Mouse (Mus musculus) kidney, postnatal 0 days (tissue): ENCODE results near the gene Maco1. TPM values are rescaled to one million over a fixed set of nuclear protein-coding genes. Genes with fewer than 3 reads are reported as not detected.
"Not testable (repeated sequence)": the region's sequence is repeated elsewhere in the genome, so short reads cannot be mapped to it uniquely, and the experiment has no call there.

Source experiments
- ATAC-seq: fragments of 200-750 bp; cut with Nextera tagmentation; replicated peaks from 2 replicates; pipeline ENCODE4 v1.8.0; 2017; ENCODE audit warnings: low read depth, moderate number of reproducible peaks, moderate TSS enrichment, moderate library complexity; ENCODE audit not compliant: low FRiP score
- DNase-seq: peaks from one replicate; pipeline ENCODE4 v3.0.0-alpha.2; 2016; ENCODE audit warnings: low spot score
- H3K27ac ChIP-seq: fragments of 300-500 bp; sonication (generic); 2 replicates; pipeline ENCODE4 v1.5.1; 2014; ENCODE audit warnings: mild to moderate bottlenecking
- H3K27me3 ChIP-seq: fragments of 300-500 bp; sonication (generic); 2 replicates; pipeline ENCODE4 v1.6.1; 2014; ENCODE audit warnings: low read length, mixed read lengths; ENCODE audit not compliant: insufficient read depth
- H3K36me3 ChIP-seq: fragments of 300-500 bp; sonication (generic); 2 replicates; pipeline ENCODE4 v1.6.1; 2014; ENCODE audit warnings: low read length, mixed read lengths; ENCODE audit not compliant: insufficient read depth
- H3K4me1 ChIP-seq: fragments of 300-500 bp; sonication (generic); replicated peaks from 2 replicates; pipeline ENCODE4 v1.6.1; 2014; ENCODE audit warnings: antibody characterized with exemption, low read length, mixed read lengths; ENCODE audit not compliant: insufficient read depth
- H3K4me2 ChIP-seq: fragments of 300-500 bp; sonication (generic); 2 replicates; pipeline ENCODE4 v1.6.1; 2014; ENCODE audit warnings: mild to moderate bottlenecking, low read length, moderate library complexity, mixed read lengths
- H3K4me3 ChIP-seq: fragments of 300-500 bp; sonication (generic); replicated peaks from 2 replicates; pipeline ENCODE4 v1.5.1; 2014; ENCODE audit warnings: low read depth, low read length
- H3K9ac ChIP-seq: fragments of 300-500 bp; sonication (generic); 2 replicates; pipeline ENCODE4 v1.6.1; 2014; ENCODE audit warnings: low read depth, low read length
- H3K9me3 ChIP-seq: fragments of 300-500 bp; sonication (generic); replicated peaks from 2 replicates; pipeline ENCODE4 v1.6.1; 2016; ENCODE audit warnings: low read length, inconsistent platforms, mixed read lengths
- CTCF ChIP-seq: IDR thresholded peaks from 2 replicates; pipeline ENCODE4 v1.5.1; 2016; ENCODE audit warnings: antibody characterized with exemption, low read depth, mild to moderate bottlenecking, moderate library complexity
- WGBS: fragments of 180-500 bp; shearing (Covaris S2); extraction: QIAGEN DNeasy Blood & Tissue Kit; methylation state at CpG from one replicate; pipeline ENCODE4 v1.1.7; 2014; 5-methylcytosine and 5-hydroxymethylcytosine counted together
- polyA plus RNA-seq: library from polyadenylated mRNA; unstranded; fragments of >200 nt; fragmentation: Nextera tagmentation; extraction: Ambion mirVana; gene quantifications from 2 replicates; pipeline ENCODE4 v1.2.1, GENCODE M21; 2015

The Maco1 gene
- polyA plus RNA-seq, 1 experiment from 2014 or later, result 32.4 TPM

DNA sequence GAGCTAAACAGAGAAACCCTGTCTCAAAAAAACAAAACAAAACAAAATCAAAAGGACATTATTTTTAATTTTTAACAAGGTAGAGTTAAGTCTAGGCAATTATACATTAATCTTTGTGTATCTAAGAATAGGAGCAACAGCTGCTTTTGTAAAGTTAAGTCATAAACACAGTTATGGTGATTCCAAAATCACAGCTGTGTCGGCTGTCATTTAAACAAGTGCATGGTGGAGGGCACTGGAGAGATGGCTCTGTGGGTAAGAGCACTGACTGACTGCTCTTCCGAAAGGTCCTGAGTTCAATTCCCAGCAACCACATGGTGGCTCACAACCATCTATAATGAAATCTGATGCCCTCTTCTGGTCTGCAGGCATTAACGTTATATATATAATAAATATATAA is 21.2 kb downstream of the Maco1 start:
- Histone ChIP-seq H3K4me2 (no peak overlapping the region), H3K36me3 (peaks cover 28% of the 10 kb centered on the region; the same call in 1 of the 2 replicates), H3K4me3 (no peak overlapping the region), H3K9me3 (no peaks in the 10 kb centered on the region), H3K9ac (no peak overlapping the region), H3K27me3 (no peaks in the 10 kb centered on the region), H3K4me1 (no peaks in the 10 kb centered on the region), H3K27ac (no peak overlapping the region)
- ATAC-seq (no peak), DNase-seq (no peak)
- TF ChIP-seq CTCF, result no peak
- 90% methylated on average over 3 of the region's 3 CpGs for WGBS

DNA sequence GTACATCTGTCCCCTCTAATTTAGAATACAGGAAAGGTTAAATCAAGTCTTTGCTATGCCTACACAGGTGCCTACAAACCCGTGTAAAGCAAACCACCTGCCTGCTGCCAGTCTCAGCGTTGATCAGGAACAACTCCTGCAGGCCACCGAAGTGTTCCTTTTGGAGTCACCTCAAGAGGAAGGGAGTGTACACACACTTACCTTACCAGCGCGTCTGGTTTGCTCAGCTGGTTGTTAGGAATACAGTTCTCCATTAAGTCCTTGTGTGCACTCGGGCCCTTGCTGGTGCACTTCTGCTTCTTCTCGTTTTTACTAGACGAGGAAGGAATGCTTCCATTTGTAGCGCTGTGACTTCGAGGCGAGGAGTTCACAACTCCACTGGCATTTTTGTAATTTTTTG is 25.3 kb downstream of the Maco1 start:
- H3K4me2 ChIP-seq, result no peak overlapping the region
- no peaks in the 10 kb centered on the region for H3K4me1 ChIP-seq
- no peak for DNase-seq
- no peaks in the 10 kb centered on the region for H3K27me3 ChIP-seq
- WGBS, result 85% methylated on average over 11 of the region's 11 CpGs
- ATAC-seq, result no peak
- no peak overlapping the region for H3K4me3 ChIP-seq
- no peak for TF ChIP-seq CTCF
- no peak overlapping the region for H3K9ac ChIP-seq
- H3K36me3 ChIP-seq, result peaks cover 24% of the 10 kb centered on the region; the same call in 1 of the 2 replicates
- H3K9me3 ChIP-seq, result no peaks in the 10 kb centered on the region
- H3K27ac ChIP-seq, result no peak overlapping the region

DNA sequence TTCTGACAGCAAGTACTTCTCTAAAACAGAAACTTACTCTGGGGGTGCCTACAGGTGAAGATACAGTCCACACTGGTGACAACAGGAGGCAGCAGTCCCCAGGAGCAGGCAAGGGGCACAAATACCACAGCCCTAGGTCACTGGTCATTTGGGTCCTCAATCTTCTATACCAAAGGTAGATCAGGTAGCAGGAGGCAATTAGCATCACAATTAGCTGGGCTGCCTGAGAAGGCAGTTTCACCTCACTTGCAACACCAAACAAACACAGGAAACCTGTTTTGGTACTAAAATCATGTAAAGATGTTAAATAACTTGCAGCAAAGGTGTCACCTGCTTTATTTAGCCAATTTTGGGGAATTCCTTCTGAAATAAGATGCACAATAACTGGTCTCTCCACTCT is 26.8 kb downstream of the Maco1 start:
- Histone ChIP-seq H3K9ac (no peak overlapping the region), H3K4me3 (no peak overlapping the region), H3K9me3 (no peaks in the 10 kb centered on the region), H3K36me3 (peaks cover 23% of the 10 kb centered on the region; the same call in 1 of the 2 replicates), H3K4me2 (no peak overlapping the region), H3K27me3 (no peaks in the 10 kb centered on the region), H3K4me1 (no peaks in the 10 kb centered on the region), H3K27ac (no peak overlapping the region)
- no peak for TF ChIP-seq CTCF
- DNase-seq (no peak), ATAC-seq (no peak)

- not testable (repeated sequence) for H3K4me1 ChIP-seq, H3K27ac ChIP-seq, H3K4me2 ChIP-seq, H3K9ac ChIP-seq, H3K27me3 ChIP-seq, ATAC-seq, H3K9me3 ChIP-seq, H3K4me3 ChIP-seq, DNase-seq
- WGBS, result 98% methylated on average over 11 of the region's 11 CpGs
- 0 out of 2 replicates have a peak, but pooled peaks cover 20% of the 10 kb centered on the region for H3K36me3 ChIP-seq
Observed at GRCm38 (mm10) chr4:134825864-134826263, 27.3 kb downstream of the Maco1 start.

- WGBS, result 35% methylated on average over 2 of the region's 2 CpGs
- Histone ChIP-seq H3K9me3 (no peaks in the 10 kb centered on the region), H3K4me2 (no peak overlapping the region), H3K4me3 (no peak overlapping the region), H3K36me3 (0 out of 2 replicates have a peak, but pooled peaks cover 13% of the 10 kb centered on the region), H3K27me3 (no peaks in the 10 kb centered on the region), H3K4me1 (no peaks in the 10 kb centered on the region), H3K9ac (no peak overlapping the region), H3K27ac (0 out of 2 replicates have a peak overlapping the region, but pooled peaks have one; percentile 0)
- no peak for ATAC-seq
- no peak for TF ChIP-seq CTCF
- DNase-seq, result peak; percentile 39
Observed at GRCm38 (mm10) chr4:134823560-134823959, 29.6 kb downstream of the Maco1 start.

- ATAC-seq (no peak), DNase-seq (peak; percentile 81)
- 0 out of 2 replicates have a peak, but pooled peaks cover 3% of the 10 kb centered on the region for H3K36me3 ChIP-seq
- no peak for TF ChIP-seq CTCF
- H3K9me3 ChIP-seq, result no peaks in the 10 kb centered on the region
- WGBS, result 48% methylated on average over 1 of the region's 1 CpGs
- no peak overlapping the region for H3K4me2 ChIP-seq
- H3K4me3 ChIP-seq, result no peak overlapping the region
- no peaks in the 10 kb centered on the region for H3K27me3 ChIP-seq
- H3K4me1 ChIP-seq, result no peaks in the 10 kb centered on the region
- H3K27ac ChIP-seq, result no peak overlapping the region
- no peak overlapping the region for H3K9ac ChIP-seq
Observed at GRCm38 (mm10) chr4:134821061-134821460, 32.1 kb downstream of the Maco1 start.

DNA sequence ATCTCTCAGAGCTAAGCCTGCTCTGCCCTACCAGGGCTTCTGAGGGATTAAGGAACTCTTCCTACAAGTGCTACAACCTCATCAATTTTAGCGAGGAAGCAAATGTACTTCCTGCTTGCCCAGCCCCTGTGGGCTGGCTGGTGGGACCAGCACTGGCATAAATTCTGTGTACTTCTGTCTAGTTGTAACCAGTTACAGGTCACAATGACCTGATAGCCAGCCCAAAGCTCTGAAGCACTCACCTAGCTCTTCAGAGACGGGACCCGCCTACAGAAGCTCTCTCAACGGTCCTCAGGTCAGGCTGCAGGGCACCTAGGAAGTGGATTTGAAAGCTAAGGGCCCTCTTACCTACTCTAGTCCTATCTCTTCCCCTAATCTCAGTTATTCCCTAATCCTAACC is 35.4 kb downstream of the Maco1 start:
- 83% methylated on average over 4 of the region's 4 CpGs for WGBS
- H3K4me3 ChIP-seq, result no peak overlapping the region
- ATAC-seq (no peak), DNase-seq (no peak)
- H3K4me1 ChIP-seq, result no peaks in the 10 kb centered on the region
- H3K27ac ChIP-seq, result no peak overlapping the region
- no peaks in the 10 kb centered on the region for H3K9me3 ChIP-seq
- 0 out of 2 replicates have a peak, but pooled peaks cover 3% of the 10 kb centered on the region for H3K36me3 ChIP-seq
- no peak overlapping the region for H3K9ac ChIP-seq
- H3K4me2 ChIP-seq, result no peak overlapping the region
- no peak for TF ChIP-seq CTCF
- no peaks in the 10 kb centered on the region for H3K27me3 ChIP-seq
